Mouse (Mus musculus): ENCODE data around the gene Arsa.

DNA sequence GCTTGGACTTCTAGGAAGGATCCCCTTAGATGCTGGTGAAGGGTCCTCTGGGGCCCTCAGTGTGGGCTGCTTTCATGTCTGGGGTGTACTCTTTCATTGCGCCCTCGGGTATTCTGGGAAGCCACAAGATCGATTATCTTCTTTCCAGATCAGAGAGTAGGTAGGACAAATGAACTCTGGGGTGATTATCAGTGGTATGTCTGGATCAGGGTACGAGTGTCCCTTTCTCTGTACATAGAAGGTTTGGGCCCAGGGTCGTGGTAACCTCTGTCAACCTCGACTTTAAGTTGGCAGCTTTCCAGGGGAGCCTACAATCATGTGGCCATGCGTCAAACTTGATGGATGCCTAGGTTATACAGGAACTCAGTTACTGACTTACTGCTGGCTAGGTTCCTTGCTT is 48.7 kb upstream of the Arsa start:
- TF ChIP-seq CTCF (IDR thresholded peaks at IDR 0.05; ENCODE audit: borderline replicate concordance, insufficient read depth, low read length), result no peak
- no peak for TF ChIP-seq POLR2A (IDR thresholded peaks at IDR 0.05; ENCODE audit: low read depth, low read length)

Measured in embryonic fibroblast, embryonic 13.5 days (primary cell).